Mouse (Mus musculus) neutrophil, adult 5-6 weeks (primary cell): Measurements from ENCODE around the gene Chek1. TPM values are rescaled to one million over a fixed set of nuclear protein-coding genes. Genes with fewer than 3 reads are reported as not detected.

Source experiments
- ATAC-seq: fragments of 151-379, 151-347 bp; 2 replicates; pipeline ENCODE4 v1.8.0; 2017; ENCODE audit warnings: mild to moderate bottlenecking, moderate TSS enrichment; ENCODE audit not compliant: insufficient number of reproducible peaks, poor library complexity, low FRiP score, severe bottlenecking; ENCODE audit errors: extremely low read depth
- total RNA-seq: library from RNA; stranded (forward); fragments of 200-1000 nt; gene quantifications from 2 replicates; pipeline ENCODE4 v1.2.3, GENCODE M21; 2017

Chek1 gene
- 2.7 and 3.1 TPM in 2 replicates for total RNA-seq

DNA sequence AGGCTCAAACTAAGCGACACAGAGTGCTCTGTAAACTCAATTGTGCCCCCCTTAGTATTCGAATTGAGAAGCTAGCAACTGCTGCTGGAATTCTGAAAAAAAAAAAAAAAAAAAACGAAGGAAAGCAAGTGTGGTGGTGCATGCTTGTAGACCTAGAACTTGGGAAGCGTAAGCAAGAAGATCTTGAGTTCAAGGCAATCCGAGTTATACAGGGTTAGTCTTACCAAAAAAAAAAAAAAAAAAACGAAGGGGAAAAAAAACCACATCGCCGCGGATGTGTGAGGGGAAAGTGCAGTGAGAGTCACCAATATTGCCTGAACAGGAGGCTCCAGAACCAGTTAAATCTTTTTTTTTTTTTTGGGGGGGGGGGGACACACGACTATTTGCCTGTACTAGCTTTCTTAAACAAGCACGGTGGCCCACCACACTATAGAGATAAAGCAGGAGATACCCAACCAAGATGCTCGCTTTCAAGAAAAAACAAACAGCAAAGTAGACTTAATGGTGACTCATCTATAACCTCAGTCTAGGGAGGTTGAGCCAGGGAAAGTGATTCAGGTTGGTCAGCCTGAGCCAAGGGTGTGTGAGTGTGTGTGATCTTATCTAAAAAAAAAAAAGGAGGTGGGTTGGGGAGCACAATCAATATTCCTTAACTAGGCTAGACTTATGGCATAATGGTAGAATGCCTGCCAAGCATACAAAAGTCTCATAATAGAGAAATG is at the start of gene Chek1:
Chek1 (minus strand) TSS at position 32 of the 722 bp plus-strand sequence.
- ATAC-seq, result no peak

DNA sequence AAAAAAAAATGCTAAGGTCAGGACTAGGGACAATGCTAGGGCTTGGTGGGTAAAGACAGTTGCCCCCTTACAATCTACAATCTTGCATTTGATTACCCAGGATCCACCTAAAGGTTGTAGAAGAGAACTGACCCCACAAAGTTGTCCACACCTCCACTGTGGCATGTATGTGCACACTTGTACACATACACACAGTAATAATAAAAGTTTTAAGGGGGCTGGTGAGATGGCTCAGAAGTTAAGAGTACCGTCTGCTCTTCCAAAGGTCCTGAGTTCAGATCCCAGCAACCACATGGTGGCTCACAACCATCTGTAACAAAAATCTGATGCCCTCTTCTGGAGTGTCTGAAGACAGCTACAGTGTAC is 42.2 kb upstream of the Chek1 start:
- ATAC-seq, result no peak

DNA sequence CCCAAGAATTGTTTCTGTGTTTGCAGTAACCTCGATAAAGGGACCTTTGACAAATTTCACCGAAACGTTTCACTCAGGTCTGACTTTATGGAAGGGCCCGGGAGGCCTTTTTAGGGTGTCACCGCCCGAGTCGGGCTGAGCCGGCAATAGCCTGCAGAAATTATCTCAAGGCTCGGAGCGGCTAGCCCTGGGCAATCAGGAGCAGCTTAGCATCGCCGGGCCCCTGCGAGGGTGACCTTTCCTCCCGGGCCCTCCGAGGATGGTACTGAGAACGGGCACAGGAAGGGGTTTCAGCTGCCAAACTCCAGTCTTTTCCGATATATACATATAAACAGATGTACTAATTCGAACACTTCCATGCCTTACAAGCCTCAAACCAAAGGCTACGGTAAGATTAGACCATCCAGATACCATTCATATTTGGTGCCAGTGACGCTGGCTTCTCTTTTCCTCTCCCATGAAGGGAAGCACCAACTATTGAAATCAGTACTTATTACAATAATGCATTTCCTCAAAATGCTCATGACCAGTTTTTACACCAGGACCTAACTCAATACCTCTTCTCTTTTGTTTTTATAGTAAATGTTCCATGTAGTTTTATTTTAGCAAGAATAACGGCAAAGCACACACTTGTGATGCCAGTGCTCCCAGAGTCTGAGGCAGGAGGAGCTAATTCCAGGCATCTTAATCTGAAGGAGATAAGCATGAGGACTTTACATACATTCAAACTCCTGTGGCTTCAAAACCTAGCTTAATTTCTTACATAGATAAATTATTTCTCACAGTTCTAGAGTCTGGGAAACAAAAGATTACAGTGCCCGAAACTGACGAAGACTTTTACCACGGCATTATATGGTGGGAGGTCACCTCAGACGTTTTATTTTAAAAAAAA is 41.5 kb upstream of the Chek1 start:
- ATAC-seq, result no peak

DNA sequence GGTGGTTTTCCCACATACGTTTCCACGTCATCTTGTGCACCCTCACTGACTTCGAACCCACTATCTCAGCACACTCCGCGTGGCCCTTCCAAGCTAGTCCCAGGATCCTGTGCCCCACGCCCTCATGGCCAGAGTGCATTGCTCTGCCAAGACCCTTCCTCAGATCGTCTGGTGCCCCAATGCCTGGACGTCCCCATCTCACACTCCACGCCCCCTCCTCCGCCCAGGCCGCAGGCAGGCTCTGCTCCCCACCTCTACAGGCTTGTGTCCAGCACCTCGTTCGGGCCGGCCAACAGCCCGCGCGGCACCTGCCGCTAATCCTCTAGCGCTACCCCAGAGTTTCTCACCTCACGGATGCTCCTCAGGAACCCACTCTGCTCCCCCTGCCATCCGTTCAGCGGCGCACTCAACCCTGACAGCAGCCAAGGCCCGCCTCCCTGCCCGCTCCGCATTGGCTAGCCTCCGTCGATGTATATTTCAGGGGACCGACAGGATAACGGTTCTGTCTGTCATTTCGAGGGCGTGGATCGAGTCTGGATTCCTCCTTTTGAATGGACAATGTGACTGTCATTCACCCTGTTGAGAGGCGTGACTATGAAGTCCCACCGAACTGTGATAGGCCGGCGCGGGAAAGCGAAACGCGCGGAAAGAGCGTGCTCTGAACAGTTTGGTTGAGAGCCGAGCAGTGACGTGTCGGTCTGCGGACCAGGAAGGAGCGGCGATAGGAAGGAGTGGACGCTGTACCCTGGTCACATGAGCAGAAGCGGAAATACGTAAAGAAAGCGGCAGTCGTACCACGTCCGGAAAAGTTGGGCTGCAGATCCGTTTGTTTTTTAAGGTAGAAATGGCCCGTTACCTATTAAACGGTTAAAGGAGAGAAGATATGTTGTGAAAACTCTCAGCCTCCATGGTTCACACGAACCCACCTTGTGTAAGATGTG is 40.6 kb upstream of the Chek1 start, which contains the start of gene Stt3a:
Stt3a (minus strand) TSS at position 477 of the 941 bp plus-strand sequence.
- peak; percentile 96 for ATAC-seq

DNA sequence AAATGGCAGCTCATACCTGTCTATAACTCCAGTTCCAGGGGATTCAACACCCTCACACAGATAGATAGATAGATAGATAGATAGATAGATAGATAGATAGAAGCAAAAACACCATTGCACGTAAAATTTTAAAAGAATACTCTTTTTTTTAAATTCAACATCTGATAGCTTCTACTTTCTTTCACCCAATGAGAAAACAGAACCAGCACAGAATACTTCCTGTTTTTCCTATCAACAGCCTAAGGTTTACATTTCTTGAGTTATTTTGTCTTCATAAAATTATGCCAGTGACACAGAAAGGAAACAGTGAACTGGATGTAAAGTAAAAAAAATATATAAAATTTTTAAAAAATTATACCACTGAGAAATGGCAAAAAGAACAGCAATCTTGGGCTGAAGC is 37.5 kb upstream of the Chek1 start:
- no peak for ATAC-seq

DNA sequence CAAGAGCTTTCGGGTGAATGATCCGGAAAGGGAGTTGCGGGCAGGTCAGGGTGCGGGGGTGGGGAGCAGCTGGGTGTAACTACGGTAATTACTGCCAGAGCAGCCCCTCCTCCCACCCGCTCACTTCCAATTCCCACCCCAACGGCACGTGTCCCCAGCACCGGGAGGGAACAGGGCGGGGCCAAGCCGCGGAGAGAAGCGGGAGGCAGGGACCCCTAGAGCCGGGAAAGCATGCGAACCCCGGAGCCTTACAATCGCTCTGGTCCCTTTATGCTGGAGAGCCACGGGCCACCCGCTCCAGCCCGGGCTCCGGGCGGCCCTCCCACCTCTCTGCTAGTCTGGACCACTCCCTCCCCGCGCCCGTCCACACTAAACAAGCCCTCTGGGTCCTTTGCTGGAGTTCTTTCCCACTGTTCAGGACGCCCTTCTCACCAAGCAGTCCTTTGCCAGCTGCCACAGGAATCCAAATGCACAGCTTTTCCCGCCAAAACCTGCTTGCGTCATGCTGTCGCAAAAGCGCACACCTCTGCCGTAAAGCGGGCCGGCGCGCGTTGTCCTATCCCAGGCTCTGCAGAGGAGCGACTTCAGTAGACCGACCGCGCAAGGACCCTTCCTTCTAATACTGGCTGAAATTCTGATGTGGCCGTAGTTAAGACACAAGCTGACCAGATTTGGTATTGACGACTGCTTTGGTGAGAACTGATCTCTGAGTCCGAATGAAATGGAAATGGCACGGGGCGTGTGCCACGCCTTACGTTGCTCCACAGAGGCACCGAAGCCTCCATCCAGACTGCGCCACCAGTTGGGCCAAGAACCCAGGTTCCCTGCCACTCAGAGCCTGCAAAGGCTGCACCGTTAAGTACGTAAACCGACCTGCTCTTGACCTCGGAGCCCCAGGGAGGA is 483 bp downstream of the Chek1 start:
- peak; percentile 90 for ATAC-seq

DNA sequence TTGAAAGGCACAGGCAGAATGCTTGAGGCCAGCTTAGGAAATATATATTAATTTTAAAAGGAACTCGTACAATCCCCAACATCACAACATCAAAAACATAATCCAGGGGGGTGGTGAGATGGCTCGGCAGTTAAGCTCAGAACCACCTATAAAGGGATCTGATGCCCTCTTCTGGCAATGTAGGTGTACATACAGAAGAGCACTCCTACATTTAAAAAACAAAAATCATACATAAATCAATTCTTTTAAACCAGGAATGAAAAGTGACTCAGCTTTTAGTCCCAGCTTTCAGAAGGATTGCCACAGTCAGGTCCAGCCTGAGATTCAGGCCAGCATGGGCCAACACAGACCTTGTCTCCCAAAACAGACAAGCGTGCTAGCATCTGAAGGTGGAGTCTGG is 10.2 kb downstream of the Chek1 start:
- no peak for ATAC-seq

DNA sequence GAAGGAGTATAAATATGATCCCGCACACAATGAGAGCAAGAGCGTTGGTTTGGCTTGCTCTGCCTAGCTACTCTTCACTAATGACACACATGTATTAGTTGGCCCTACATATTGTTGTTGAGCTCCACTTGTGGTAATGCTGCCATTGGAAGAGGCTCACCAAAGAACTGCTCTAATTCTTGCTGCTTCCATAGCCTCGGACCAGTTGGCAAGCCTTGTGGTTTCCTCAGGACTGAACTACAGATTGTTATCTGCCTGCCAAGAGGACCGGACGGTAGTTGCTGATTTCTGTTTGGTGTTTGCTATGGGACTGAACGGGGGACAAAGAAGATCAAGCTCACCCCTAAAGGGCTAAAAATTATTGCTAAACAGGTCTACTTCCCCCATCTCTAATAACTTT is 19.6 kb downstream of the Chek1 start:
- ATAC-seq, result no peak

DNA sequence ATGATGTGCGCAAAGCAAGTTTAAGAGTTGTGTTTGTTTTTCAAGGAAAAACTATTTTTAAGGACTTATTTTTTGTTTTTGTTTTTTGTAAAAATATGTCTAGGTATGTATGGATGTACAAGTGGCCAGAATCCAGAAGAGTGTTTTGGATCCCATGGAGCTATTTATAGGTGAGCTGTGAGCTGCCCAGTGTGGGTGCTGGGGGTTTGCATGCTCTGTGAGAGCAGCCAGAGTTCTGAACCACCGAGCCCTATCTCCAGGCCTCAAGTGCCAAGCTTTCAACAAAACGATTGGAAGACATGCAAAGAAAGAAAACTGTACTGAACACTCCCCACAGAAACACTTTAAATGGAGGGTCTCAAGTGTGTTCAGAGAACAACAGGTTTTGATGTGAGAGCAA is 20.9 kb downstream of the Chek1 start:
- no peak for ATAC-seq

DNA sequence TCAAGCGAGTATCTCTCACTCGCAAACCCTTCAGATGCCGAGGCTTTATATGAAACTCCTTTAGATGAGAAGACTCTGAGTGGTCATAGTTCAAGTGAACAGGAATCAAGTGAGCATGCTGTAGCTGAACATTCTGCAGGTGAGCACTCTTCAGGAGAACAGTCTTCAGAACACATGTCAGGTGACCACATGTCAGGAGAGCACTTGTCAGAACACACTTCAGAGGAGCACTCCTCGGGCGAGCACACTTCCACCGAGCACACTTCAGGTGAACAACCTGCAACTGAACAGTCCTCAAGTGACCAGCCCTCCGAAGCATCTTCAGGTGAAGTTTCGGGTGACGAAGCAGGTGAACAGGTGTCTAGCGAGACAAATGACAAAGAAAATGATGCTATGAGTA is 32.6 kb downstream of the Chek1 start:
- no peak for ATAC-seq

DNA sequence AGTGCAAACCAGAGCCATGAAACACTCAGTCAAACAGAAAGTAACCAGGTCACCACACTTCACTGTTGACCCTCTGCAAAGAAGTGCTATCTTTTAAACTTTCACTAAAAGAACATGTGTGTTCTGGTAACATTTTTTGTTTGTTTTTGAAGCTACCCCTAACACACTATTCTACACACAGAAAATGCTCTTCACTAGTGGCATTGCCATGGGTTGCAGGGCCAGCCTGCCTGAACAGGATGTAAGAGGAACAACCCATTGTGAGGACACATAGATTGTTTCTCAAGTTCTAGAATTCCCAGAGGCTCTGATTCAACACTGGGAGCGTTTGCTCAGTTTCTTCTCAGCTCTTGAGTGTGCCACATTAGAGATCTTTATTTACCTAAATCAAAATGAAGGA is 33.9 kb downstream of the Chek1 start, which contains the start of gene Acrv1:
Acrv1 (plus strand) TSS at position 301 of the 400 bp plus-strand sequence.
- no peak for ATAC-seq

DNA sequence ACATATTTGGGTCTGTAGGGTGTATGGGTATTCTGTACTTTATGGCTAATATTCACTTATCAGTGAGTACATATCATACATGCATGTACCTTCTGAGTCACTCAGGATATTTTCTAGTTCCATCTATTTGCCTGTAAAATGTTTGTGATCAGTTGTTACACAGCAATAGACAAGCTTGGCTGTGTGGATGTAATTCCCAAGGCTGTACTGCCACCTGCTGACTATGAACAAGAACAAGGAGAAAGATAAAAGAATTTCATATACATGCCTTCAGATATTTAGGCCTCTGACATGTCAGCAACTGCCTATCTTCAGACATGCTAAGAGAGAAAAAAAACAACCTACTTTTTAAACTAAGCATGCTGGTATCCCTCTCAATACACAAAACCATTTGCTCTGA is 39.5 kb downstream of the Chek1 start:
- no peak for ATAC-seq

DNA sequence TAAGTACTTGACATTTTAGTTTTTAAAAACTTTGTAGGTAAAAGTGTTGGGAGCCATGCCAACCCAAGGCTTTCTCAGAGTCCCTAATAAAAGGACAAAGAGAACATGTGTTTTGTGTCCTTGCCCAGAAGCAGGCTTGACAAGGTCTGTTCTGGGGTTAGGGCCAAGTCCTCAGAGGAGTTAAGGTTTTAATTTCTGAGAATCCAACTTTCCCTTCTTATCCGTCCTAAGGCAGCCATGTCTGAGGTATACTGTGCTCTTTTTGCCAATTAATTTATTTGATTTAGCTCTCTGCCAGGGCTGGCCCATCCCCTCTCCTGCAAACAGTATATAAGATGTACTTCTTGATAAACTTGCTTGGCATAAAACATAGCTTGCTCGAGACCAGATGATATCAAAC is 45.4 kb downstream of the Chek1 start:
- no peak for ATAC-seq

Other genes starting within 250 kb of the Chek1 start
- gene Gm5615, start 185.1 kb downstream of the Chek1 start, total RNA-seq, result not detected in 2 replicates
- not detected in 2 replicates for gene Gm17689, start 144.4 kb downstream of the Chek1 start, total RNA-seq
- gene A630095E13Rik, start 83.7 kb downstream of the Chek1 start, total RNA-seq, result not detected in 2 replicates
- gene Acrv1, start 33.8 kb downstream of the Chek1 start, total RNA-seq, result not detected in 2 replicates
- 143 and 186 TPM in 2 replicates for gene Stt3a, start 40.6 kb upstream of the Chek1 start, total RNA-seq
- 27.7 and 33.0 TPM in 2 replicates for gene Ei24, start 70.3 kb upstream of the Chek1 start, total RNA-seq
- not detected in 2 replicates for gene Fez1, start 94.8 kb upstream of the Chek1 start, total RNA-seq